Mouse (Mus musculus): ENCODE measurements at regions not wholly inside any gene's neighbourhood (a gene's known extent, or its start where the extent isn't known, plus 50 kb on each side); places are given as distances from the start of the nearest gene placed in this dataset.
"Not testable (repeated sequence)": the region's sequence is repeated elsewhere in the genome, so short reads cannot be mapped to it uniquely, and the experiment has no call there.

- ATAC-seq (ENCODE audit: insufficient number of reproducible peaks, insufficient read depth, low FRiP score, low TSS enrichment), result no peak
- WGBS, result 90% methylated on average over 11 of the region's 11 CpGs
- H3K27ac ChIP-seq, result no peak overlapping the region
These were observed 61.8 kb upstream of the Dync1i1 start for GRCm38 (mm10) chr6:5663433-5664175.

DNA sequence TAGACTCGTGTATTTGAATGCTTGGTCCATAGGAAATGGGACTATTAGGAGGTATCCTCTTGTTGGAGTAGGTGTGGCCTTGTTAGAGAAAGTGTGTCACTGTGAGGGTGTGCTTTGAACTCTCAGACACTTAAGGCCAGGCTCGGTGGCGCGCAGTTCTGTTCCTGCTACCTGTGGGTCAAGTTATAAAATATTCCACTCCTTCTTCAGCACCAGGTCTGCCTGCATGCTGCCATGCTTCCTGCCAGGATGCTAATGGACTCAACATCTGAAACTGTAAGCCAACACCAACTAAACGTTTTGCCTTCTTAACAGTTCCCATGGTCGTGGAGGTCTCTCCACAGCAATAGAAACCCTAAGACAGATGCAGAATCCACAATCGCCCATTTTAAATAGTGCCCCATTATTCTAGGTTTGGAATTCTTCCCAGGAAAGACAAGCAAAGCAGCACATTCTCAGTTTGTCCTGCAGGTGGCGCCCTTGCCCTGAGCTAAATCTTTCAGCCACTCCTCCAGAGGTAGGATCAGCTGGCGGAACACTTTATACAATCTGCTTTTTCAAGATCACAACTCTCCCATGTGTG lies 80.2 kb upstream of the Dync1i1 start:
- Histone ChIP-seq H3K4me1 (no peaks in the 10 kb centered on the region), H3K36me3 (no peaks in the 10 kb centered on the region), H3K9me3 (no peaks in the 10 kb centered on the region), H3K9ac (no peak overlapping the region), H3K27me3 (no peaks in the 10 kb centered on the region), H3K27ac (no peak overlapping the region), H3K4me2 (replicated peaks) (no peak overlapping the region), H3K4me3 (no peak overlapping the region)
- 29% methylated on average over 9 of the region's 9 CpGs for WGBS
- no peak for ATAC-seq (ENCODE audit: insufficient number of reproducible peaks, insufficient read depth, low FRiP score, low TSS enrichment)

More at GRCm38 (mm10) chr6:5663433-5664175, 61.8 kb upstream of the Dync1i1 start:
- no peaks in the 10 kb centered on the region for H3K36me3 ChIP-seq
- no peak overlapping the region for H3K9ac ChIP-seq
- H3K27me3 ChIP-seq, result no peaks in the 10 kb centered on the region
- H3K4me1 ChIP-seq, result no peaks in the 10 kb centered on the region
- no peak overlapping the region for H3K4me2 ChIP-seq (replicated peaks)
- H3K4me3 ChIP-seq, result no peak overlapping the region
- H3K9me3 ChIP-seq, result no peaks in the 10 kb centered on the region

DNA sequence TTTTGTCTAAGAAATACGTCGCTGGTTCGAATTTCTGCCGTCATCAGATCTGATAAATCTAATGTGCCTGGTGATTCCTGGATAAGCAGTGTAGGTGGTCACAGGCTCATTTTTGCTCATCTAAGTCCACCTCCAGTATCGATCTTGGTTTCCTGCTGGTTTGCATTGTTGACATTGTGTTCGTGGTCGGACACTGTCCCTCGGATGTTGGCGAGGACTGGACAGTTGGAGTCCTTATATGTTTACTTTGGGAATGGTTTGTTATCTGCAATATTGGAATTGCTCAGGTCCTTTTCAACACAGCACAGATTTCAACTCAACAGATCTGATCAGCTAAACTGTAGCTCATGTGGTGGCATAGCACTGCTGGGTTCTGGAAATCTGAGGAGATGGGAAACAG lies 91.2 kb upstream of the Dync1i1 start:
- no peak for ATAC-seq (ENCODE audit: insufficient number of reproducible peaks, insufficient read depth, low FRiP score, low TSS enrichment)
- H3K4me1 ChIP-seq, result no peaks in the 10 kb centered on the region
- H3K27ac ChIP-seq, result no peak overlapping the region
- H3K9ac ChIP-seq, result no peak overlapping the region
- no peak overlapping the region for H3K4me2 ChIP-seq (replicated peaks)
- H3K9me3 ChIP-seq, result no peaks in the 10 kb centered on the region
- WGBS, result 81% methylated on average over 9 of the region's 9 CpGs
- no peak overlapping the region for H3K4me3 ChIP-seq
- no peaks in the 10 kb centered on the region for H3K27me3 ChIP-seq
- H3K36me3 ChIP-seq, result no peaks in the 10 kb centered on the region

- Histone ChIP-seq H3K4me3 (no peak overlapping the region), H3K4me1 (no peaks in the 10 kb centered on the region), H3K27ac (no peak overlapping the region), H3K27me3 (no peaks in the 10 kb centered on the region), H3K9ac (no peak overlapping the region), H3K4me2 (replicated peaks) (no peak overlapping the region), H3K9me3 (no peaks in the 10 kb centered on the region), H3K36me3 (no peaks in the 10 kb centered on the region)
- WGBS, result 23% methylated on average over 10 of the region's 10 CpGs
- no peak for ATAC-seq (ENCODE audit: insufficient number of reproducible peaks, insufficient read depth, low FRiP score, low TSS enrichment)
These were observed 92.3 kb upstream of the Dync1i1 start for GRCm38 (mm10) chr6:5633036-5633708.

- H3K36me3 ChIP-seq, result no peaks in the 10 kb centered on the region
- WGBS, result 69% methylated on average over 2 of the region's 2 CpGs
- no peaks in the 10 kb centered on the region for H3K4me1 ChIP-seq
- no peak overlapping the region for H3K4me2 ChIP-seq (replicated peaks)
- H3K4me3 ChIP-seq, result no peak overlapping the region
- no peaks in the 10 kb centered on the region for H3K27me3 ChIP-seq
- H3K9me3 ChIP-seq, result no peaks in the 10 kb centered on the region
- H3K27ac ChIP-seq, result no peak overlapping the region
- no peak overlapping the region for H3K9ac ChIP-seq
- no peak for ATAC-seq (ENCODE audit: insufficient number of reproducible peaks, insufficient read depth, low FRiP score, low TSS enrichment)
These were observed 101.4 kb upstream of the Dync1i1 start for GRCm38 (mm10) chr6:5624085-5624484.

- Histone ChIP-seq H3K36me3 (no peaks in the 10 kb centered on the region), H3K4me1 (no peaks in the 10 kb centered on the region), H3K9ac (no peak overlapping the region), H3K4me3 (no peak overlapping the region), H3K9me3 (no peaks in the 10 kb centered on the region), H3K4me2 (replicated peaks) (no peak overlapping the region), H3K27me3 (no peaks in the 10 kb centered on the region), H3K27ac (no peak overlapping the region)
- ATAC-seq (ENCODE audit: insufficient number of reproducible peaks, insufficient read depth, low FRiP score, low TSS enrichment), result no peak
- WGBS, result 92% methylated on average over 3 of the region's 3 CpGs
These were observed 103.9 kb upstream of the Dync1i1 start for GRCm38 (mm10) chr6:5621582-5621981.

DNA sequence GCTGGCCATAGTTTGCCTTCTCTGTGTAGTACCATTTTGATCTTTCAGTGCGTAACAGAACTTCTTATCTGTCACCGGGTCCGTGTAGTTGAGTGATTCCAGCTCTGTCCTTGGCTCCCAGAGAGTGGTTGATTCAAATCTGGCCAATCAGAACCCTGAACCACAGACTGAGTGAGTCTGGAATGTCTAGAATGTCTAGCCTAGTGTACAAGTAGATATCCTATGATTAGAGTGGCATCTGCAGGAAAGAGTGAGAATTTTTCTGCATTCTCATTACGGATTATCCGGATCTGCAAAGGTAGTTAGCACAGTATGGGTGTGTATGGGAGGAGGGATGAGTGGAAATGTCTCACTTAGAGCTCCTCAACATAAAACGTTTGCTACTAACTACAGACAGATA lies 97.9 kb upstream of the Pdk4 start:
- Histone ChIP-seq H3K27ac (no peak overlapping the region), H3K4me1 (no peaks in the 10 kb centered on the region), H3K4me2 (replicated peaks) (no peak overlapping the region), H3K27me3 (no peaks in the 10 kb centered on the region), H3K36me3 (no peaks in the 10 kb centered on the region), H3K9ac (no peak overlapping the region), H3K9me3 (no peaks in the 10 kb centered on the region), H3K4me3 (no peak overlapping the region)
- ATAC-seq (ENCODE audit: insufficient number of reproducible peaks, insufficient read depth, low FRiP score, low TSS enrichment), result no peak
- 72% methylated on average over 6 of the region's 6 CpGs for WGBS

GRCm38 (mm10) chr6:5589635-5590034 lies 93.5 kb upstream of the Pdk4 start:
- no peak overlapping the region for H3K9ac ChIP-seq
- H3K4me2 ChIP-seq (replicated peaks), result no peak overlapping the region
- 5% methylated on average over 10 of the region's 10 CpGs for WGBS
- H3K4me3 ChIP-seq, result no peak overlapping the region
- peak; percentile 74 for ATAC-seq (ENCODE audit: insufficient number of reproducible peaks, insufficient read depth, low FRiP score, low TSS enrichment)
- no peak overlapping the region for H3K27ac ChIP-seq
- no peaks in the 10 kb centered on the region for H3K27me3 ChIP-seq
- no peaks in the 10 kb centered on the region for H3K4me1 ChIP-seq
- H3K36me3 ChIP-seq, result no peaks in the 10 kb centered on the region
- no peaks in the 10 kb centered on the region for H3K9me3 ChIP-seq

DNA sequence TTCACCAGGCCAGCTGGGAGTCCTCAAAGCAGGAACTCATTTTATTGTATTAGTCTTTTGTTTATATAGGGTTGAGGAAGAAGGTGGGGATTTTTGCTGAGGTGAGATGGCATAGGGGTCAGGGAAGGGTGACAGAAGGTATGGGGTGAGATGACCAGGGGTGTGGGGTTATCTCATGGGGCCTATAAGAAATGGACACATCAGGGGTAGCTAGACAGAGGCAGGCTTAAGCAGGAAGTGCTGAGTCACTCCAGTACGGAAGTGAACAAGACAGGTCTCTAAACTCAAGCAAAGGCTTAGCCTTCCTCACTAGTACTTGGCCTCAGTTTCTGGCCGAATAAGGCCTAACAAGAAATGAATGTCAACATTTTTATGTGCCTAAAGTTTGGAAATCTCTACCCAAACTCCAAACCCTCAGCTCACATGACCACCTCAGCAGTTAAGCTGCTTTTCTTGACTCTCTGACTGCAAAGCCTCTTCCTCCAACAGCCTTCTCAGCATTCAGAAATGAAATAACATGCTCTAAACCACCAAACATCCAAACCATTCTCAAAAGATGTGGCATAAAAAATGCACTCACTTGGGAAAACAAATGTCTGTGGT lies 86.9 kb upstream of the Pdk4 start:
- Histone ChIP-seq H3K9me3 (no peaks in the 10 kb centered on the region), H3K4me3 (no peak overlapping the region), H3K9ac (no peak overlapping the region), H3K27me3 (no peaks in the 10 kb centered on the region), H3K27ac (no peak overlapping the region), H3K4me1 (no peaks in the 10 kb centered on the region), H3K4me2 (replicated peaks) (no peak overlapping the region), H3K36me3 (no peaks in the 10 kb centered on the region)
- ATAC-seq (ENCODE audit: insufficient number of reproducible peaks, insufficient read depth, low FRiP score, low TSS enrichment), result no peak
- 83% methylated on average over 2 of the region's 2 CpGs for WGBS

DNA sequence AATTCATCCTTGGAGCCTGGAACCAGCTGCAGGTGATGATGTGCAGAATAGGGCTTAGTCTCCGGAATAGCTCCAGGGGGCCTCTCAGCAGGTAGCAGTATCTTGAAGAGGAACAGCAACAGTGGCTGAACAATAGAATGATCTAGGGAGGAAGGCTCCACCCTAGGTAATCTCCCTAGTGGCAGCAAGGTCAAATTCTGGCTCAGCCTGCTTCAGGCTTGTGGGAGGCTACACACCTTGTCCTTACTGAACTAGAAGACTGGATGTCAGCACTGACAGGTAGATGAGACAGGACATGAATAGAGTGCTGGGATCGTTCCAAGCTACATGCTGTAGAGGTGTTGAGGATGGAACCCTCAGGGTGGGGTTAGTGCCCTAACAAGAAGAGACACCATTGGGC lies 80.8 kb upstream of the Pdk4 start:
- ATAC-seq (ENCODE audit: insufficient number of reproducible peaks, insufficient read depth, low FRiP score, low TSS enrichment); H3K27me3 ChIP-seq; H3K9ac ChIP-seq; H3K36me3 ChIP-seq; H3K9me3 ChIP-seq; H3K4me2 ChIP-seq (replicated peaks); H3K4me3 ChIP-seq; H3K27ac ChIP-seq; H3K4me1 ChIP-seq: not testable (repeated sequence)
- WGBS, result 86% methylated on average over 2 of the region's 2 CpGs

GRCm38 (mm10) chr6:5566582-5566981 lies 70.5 kb upstream of the Pdk4 start:
- Histone ChIP-seq H3K36me3 (no peaks in the 10 kb centered on the region), H3K4me1 (no peaks in the 10 kb centered on the region), H3K9ac (no peak overlapping the region), H3K9me3 (no peaks in the 10 kb centered on the region), H3K27ac (no peak overlapping the region), H3K4me3 (no peak overlapping the region), H3K4me2 (replicated peaks) (no peak overlapping the region), H3K27me3 (no peaks in the 10 kb centered on the region)
- ATAC-seq (ENCODE audit: insufficient number of reproducible peaks, insufficient read depth, low FRiP score, low TSS enrichment), result no peak
- 83% methylated on average over 5 of the region's 5 CpGs for whole genome bisulfite sequencing

- Histone ChIP-seq H3K4me1 (no peaks in the 10 kb centered on the region), H3K4me2 (replicated peaks) (no peak overlapping the region), H3K36me3 (no peaks in the 10 kb centered on the region), H3K4me3 (no peak overlapping the region), H3K9me3 (no peaks in the 10 kb centered on the region), H3K27ac (no peak overlapping the region), H3K27me3 (no peaks in the 10 kb centered on the region), H3K9ac (no peak overlapping the region)
- WGBS, result 81% methylated on average over 2 of the region's 2 CpGs
- ATAC-seq (ENCODE audit: insufficient number of reproducible peaks, insufficient read depth, low FRiP score, low TSS enrichment), result no peak
These were observed 68.9 kb upstream of the Pdk4 start for GRCm38 (mm10) chr6:5565049-5565448.
